Mouse (Mus musculus) spleen, postnatal 36 days (tissue): ENCODE results near the gene Selenbp2.
"Not testable (repeated sequence)": the region's sequence is repeated elsewhere in the genome, so short reads cannot be mapped to it uniquely, and the experiment has no call there.

ENCODE experiments used
- DNase-seq, 2 experiments: peaks; one replicate each; pipeline ENCODE4 v3.0.0; 2022; ENCODE audit warnings: low spot score in 2 of 2, mixed read lengths in 1 of 2

The Selenbp2 gene

GRCm38 (mm10) chr3:94693329-94693825 is at the start of gene Selenbp2:
Gene Selenbp2 (plus strand): TSS chr3:94693556.
- DNase-seq = no peak

DNA sequence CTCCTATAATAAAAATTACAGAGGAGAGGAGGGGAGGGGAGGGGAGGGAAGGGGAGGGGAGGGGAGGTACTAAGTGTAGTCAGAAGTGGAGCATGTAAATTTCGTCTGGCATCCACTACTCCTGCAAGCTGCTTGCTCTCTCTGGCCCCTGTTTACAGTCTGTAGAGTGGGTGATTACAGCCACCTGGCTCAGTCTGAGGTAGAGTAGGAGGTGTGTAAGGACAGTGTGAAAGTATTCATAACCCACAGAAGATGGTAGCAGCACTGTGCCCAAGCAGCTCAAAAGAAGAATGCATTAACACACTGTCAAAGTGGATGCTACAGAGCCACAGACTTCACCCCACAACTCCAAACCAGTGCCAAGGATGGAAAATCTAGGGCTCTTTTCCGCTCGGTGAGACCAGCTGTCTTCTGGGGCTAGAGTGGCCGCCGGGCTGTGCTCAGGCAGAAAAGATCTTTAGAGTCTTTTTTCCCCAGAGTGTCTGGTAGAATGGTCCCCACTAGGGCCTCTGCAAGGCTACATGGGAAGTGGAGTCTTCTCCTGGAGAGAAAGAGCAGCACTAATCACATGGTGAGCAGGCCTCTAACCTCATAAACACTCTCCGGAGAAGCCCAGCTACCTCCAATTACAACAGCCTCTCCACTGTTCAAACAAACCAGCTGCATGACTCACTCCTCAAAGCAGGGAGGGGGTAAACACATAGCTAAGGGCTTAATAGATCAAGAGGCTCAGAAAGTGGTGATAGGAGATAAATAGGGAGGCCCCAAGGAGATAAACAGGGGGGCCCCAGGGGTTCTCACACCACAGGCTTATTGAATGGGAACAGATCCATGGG is 44.4 kb upstream of the Selenbp2 start:
- no peak for DNase-seq

DNA sequence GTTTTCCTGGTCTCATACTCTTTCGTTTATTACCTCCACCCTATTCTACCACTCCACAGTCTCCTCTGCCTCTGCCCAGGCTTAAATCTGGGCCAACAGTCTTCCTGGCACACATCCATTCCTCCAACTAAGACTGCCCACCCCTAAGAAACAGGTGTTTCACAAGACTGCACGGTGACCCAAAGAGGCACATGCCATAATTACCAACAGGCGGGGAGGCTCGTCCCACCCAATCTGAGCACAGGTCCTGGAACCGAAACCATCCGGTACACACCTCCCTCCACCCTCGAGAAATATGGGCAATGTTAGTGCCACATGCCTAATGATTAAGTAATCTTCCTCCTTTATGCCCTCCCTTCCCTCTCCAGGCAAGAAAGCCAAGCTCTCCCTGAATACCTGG is 42.9 kb upstream of the Selenbp2 start:
- no peak for DNase-seq

GRCm38 (mm10) chr3:94653967-94654366 is 39.4 kb upstream of the Selenbp2 start:
- DNase-seq = not testable (repeated sequence)

DNA sequence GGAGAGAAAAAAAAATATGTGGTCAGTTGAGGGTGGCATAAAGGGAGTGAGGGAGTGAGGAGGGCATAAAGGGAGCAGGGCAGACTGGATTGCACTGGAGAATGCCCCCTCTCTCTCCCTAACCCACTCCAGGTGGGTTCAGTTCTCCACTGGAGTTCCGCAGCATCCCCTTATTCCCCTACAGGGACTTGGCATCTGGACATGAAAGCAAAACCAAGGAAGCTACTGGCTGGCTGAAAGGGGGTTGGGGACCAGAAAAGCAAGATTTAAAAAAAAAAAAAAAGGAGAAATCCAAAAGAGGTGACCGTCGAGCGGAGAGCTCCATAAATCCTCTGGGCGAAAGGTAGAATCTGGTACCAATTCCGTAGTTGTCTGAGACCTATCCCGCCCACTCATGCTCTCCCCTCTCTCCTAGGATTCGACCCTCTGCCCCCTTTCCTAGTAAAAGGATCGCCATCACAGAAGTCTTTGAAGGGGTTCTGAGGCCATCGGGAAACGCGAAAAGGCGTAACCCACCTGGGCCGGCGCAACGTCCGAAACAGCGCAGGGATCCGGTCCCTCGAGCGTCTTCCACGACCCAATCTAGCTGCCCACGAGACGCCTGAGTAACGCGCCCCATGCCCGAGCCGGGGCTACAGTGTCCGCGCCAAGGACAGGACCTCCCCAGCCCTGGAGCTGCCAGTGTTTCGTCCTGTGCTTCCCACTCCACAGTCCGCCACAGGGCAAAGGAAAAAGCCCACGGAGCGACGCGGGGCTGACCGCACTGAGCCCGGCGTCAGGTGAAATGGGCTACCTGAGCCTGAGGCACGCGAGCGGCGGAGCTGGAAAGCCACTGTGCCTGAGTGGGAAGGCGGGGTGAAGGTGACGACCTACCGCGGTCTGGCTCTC is 35.3 kb upstream of the Selenbp2 start:
- not testable (repeated sequence) for DNase-seq

GRCm38 (mm10) chr3:94658740-94659095 is 34.6 kb upstream of the Selenbp2 start, which contains the start of gene Tuft1:
Gene Tuft1 (minus strand): TSS chr3:94658872.
- peak; percentile 84 to 87 for DNase-seq

DNA sequence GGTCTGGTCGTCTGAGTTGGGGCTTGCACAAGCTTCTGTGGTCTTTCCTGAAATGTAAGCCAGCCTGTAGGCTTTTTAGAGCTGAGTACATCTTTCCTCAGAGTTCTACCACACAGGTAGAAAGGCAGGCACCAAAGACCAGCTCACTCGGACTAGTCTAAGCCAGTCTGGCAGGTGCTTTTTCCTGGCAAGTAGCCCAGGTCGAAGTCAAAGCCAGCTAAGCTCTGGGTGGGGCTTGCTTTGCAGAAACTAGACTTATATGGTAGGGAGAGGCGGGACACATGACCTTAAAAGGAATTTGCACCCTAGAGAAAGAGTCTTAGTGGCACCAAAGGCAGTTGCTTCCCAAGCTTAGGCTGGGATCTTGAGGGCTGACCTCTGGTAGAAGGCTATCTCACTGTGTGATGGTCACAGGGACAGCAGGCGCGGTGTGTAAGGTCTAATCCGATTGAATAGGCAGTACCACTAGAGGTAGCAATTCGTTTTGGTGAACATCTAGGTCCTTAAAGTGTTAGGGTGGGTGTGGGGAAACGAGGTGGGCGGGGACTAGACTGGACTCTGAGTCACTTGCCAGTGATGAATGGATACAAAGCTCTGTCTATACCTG is 34.1 kb upstream of the Selenbp2 start:
- DNase-seq = peak in 1 of 2 experiments; percentile 12

- not testable (repeated sequence) for DNase-seq
Measured at GRCm38 (mm10) chr3:94660841-94661240, 32.5 kb upstream of the Selenbp2 start.

- DNase-seq = not testable (repeated sequence)
Measured at GRCm38 (mm10) chr3:94665060-94665802, 28.1 kb upstream of the Selenbp2 start.

DNA sequence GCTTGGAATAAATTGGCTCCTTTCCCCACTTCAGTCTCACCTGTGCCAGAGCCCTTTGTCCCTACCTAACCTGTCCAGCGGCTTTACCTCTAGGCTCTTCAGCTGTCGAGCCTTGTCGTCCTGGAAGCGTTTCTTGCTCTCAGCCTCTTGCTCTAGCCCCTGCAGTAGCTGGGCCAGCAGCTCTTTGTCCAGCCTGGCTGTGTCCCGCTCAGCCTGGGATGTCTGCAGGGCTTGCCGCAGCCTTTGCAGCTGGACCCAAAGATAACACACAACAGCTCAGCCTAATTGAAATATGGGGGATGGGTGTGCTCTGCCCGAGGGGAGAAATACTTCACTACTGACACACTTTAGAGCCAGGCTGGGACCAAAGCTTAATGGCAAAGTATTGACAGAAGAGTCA is 27.5 kb upstream of the Selenbp2 start:
- DNase-seq = not testable (repeated sequence)

DNA sequence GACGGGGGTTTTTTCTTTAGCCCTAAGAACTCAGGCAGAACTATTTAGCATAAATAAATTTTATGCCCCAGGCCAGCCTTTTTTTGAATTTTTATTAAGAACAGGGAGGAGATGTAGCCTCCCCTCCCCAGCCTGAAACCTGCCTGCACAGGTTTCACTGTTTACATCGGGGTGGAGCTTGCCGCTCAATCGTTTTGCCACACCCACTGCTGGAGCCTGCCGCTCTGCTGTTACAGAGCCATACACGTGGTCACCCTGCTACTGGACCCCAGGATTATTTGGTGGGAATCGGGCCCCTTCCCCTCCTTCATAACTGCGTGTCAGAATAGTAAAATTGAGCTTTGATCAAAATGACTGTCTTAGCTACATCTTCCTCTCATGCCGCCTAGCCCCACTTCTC is 18.3 kb upstream of the Selenbp2 start:
- not testable (repeated sequence) for DNase-seq

DNA sequence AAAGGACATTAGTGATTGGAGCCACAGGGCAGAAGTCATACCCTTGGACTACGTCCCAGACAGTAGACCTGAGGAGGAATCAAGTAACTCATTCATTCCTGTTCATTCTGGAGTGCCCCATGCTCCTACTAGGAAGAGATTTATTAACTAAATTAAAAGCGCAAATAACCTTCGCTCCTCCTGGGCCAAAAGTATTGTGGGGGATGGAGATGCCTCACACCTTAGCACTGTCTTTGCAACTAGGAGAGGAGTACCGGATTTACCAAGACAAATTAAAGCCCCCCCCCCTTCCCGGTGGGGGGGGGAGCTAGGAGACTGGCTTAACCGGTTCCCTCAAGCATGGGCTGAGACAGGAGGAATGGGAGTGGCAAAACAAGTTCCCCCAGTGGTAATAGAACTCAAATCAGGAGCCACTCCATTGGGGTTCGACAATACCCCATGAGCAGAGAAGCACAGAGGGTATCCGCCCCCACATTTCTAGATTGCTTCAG is 14.0 kb upstream of the Selenbp2 start:
- no peak for DNase-seq

- not testable (repeated sequence) for DNase-seq
Measured at GRCm38 (mm10) chr3:94680032-94680431, 13.3 kb upstream of the Selenbp2 start.

DNA sequence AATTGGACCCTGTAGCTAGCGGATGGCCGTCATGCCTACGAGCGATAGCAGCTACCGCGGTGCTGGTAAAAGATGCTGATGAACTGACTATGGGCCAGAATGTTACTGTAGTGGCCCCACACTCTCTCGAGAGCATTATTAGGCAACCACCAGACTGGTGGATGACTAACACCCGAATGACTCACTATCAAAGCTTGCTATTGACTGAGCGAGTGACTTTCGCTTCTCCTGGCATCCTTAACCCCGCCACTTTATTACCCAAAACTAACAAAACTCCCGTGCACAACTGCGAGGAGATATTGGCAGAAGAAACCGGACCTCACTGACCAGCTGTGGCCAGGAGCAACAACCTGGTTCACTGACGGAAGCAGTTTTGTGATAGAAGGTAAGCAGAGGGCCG is 12.6 kb upstream of the Selenbp2 start:
- DNase-seq = no peak

DNA sequence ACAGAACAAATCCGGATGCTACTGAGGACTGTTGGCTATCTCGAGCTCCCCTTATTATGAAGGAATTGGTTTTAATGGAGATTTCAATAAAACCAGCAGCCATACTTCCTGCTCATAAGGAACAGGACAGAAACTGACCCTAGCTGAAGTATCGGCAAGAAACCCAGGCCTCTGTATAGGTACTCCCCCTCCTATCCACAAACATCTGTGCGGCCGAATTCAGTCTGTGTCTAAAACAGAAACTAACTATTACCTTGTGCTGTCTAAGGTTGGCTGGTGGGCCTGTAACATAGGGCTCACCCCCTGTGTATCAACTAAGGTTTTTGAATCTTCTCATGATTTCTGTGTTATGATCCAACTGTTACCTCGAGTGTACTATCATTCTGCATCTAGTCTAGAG is 9.7 kb upstream of the Selenbp2 start:
- DNase-seq = no peak

DNA sequence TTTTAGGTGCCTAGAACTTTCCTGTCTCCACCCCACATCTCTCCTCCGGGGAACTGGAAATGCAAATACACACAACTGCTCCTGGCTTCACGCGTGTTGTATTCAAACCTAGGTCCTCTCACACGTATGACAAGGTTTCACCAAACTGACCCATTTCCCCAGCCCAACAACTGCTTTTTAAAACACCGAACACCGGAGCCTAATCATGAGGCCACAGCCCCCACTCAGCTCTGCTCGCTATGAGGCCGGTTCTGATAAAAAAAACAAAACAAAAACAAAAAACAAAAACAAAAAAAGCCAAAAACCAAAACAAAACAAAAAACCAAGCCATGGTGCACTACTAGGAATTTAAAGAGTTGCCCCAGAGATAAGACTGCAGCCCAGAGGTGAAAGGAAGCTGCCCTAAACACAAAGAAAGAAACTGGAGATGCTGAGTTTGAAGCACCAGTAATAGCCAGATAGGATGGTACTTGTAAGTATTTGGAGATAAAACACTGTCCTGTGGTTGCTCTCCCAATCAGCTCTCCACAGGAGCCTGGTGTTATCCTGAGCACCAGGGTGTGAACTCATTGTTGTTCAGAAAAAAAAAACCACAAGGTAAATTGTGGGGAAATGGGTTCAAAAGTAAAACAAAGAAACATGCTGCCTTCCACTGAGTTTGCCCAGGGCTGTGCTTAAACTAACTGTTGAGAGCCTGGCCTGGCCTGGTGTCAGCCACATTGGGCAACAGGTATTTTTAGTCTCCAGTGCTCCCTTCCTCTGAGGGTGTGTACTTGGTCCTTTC is 7.2 kb upstream of the Selenbp2 start:
- not testable (repeated sequence) for DNase-seq

GRCm38 (mm10) chr3:94688698-94689097 is 4.7 kb upstream of the Selenbp2 start:
- not testable (repeated sequence) for DNase-seq

- not testable (repeated sequence) for DNase-seq
Measured at GRCm38 (mm10) chr3:94689195-94689594, 4.2 kb upstream of the Selenbp2 start.

GRCm38 (mm10) chr3:94690162-94690561 is 3.2 kb upstream of the Selenbp2 start:
- DNase-seq = not testable (repeated sequence)

DNA sequence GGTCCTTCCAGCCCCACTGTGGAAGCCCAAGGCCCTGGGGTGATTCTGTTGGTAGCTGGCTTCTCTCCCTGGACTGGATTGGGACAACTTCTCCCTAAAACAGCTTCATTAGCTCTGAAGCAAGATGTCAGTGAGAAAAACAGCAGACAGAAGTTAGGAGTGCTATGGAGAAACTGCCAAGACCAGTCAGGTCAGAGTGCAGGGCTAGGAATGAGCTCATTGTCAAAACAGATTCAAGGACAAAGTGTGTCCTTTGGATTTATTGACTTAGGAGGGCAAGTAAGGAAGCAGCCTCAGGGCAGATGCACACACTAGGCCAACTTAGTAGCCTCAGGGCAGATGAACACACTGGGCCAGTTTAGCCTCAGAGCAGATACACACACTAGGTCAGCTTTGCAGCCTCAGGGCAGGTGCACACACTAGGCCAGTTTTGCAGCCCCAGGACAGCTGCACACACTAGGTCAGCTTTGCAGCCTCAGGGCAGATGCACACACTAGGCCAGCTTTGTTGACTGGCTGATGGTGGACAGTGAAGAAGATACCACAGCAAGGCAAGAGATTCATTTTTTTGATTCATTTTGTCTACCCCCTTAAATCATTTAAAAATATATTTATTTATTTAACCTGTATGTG is 2.6 kb upstream of the Selenbp2 start:
- no peak for DNase-seq
